Mouse (Mus musculus) frontal cortex, adult 2 months (tissue): ENCODE data around the gene Mrpl17. TPM values are rescaled to one million over a fixed set of nuclear protein-coding genes. Genes with fewer than 3 reads are reported as not detected.

Experiments
- polyA plus RNA-seq: library from polyadenylated mRNA; depleted of rRNA; stranded (reverse); fragments of >200 nt; gene quantifications from 2 replicates; pipeline ENCODE4 v1.2.3, GENCODE M21; 2012; rRNA removed

The Mrpl17 gene
- polyA plus RNA-seq, 1 experiment: 139 TPM

Other genes with a start within 250 kb of the Mrpl17 start
- gene Apbb1, start 229.4 kb downstream of the Mrpl17 start, polyA plus RNA-seq: 480 and 492 TPM in 2 replicates
- 0.40 and 0.90 TPM in 2 replicates for gene Hpx, start 211.0 kb downstream of the Mrpl17 start, polyA plus RNA-seq
- 137 and 154 TPM in 2 replicates for gene Trim3, start 177.5 kb downstream of the Mrpl17 start, polyA plus RNA-seq
- 108 and 129 TPM in 2 replicates for gene Timm10b, start 171.0 kb downstream of the Mrpl17 start, polyA plus RNA-seq
- gene Arfip2, start 170.7 kb downstream of the Mrpl17 start, polyA plus RNA-seq: 107 and 127 TPM in 2 replicates
- 50.7 and 53.2 TPM in 2 replicates for gene Gm45799, start 170.5 kb downstream of the Mrpl17 start, polyA plus RNA-seq
- gene Dnhd1, start 160.3 kb downstream of the Mrpl17 start, polyA plus RNA-seq: 6.9 and 11.5 TPM in 2 replicates
- gene Ilk, start 74.5 kb downstream of the Mrpl17 start, polyA plus RNA-seq: 145 and 158 TPM in 2 replicates
- 9.5 and 10.0 TPM in 2 replicates for gene Rrp8, start 73.7 kb downstream of the Mrpl17 start, polyA plus RNA-seq
- 175 and 184 TPM in 2 replicates for gene Taf10, start 66.7 kb downstream of the Mrpl17 start, polyA plus RNA-seq
- 97.5 and 98.8 TPM in 2 replicates for gene Tpp1, start 58.9 kb downstream of the Mrpl17 start, polyA plus RNA-seq
- gene Dchs1, start 23.4 kb downstream of the Mrpl17 start, polyA plus RNA-seq: 10.5 and 10.6 TPM in 2 replicates
- gene Gm4070, start 142.9 kb upstream of the Mrpl17 start, polyA plus RNA-seq: 1.4 and 1.6 TPM in 2 replicates